Mouse (Mus musculus) MEL (cell line): ENCODE results near the gene Pla2g3. TPM values are rescaled to one million over a fixed set of nuclear protein-coding genes. Genes with fewer than 3 reads are reported as not detected.

ENCODE experiments used
- DNase-seq: peaks from one replicate; pipeline ENCODE4 v3.0.0; 2011; ENCODE audit warnings: low read depth, low spot score
- H3K27ac ChIP-seq: 2 replicates; pipeline ENCODE4 v1.5.1; 2012; ENCODE audit warnings: low read depth, mild to moderate bottlenecking, control low read depth, low read length, moderate library complexity; ENCODE audit not compliant: control insufficient read depth
- H3K27me3 ChIP-seq, 2 experiments: fragments of 150-350 bp in 1 of 2; sonication (generic) in 1 of 2; 2 replicates each; pipeline ENCODE4 v1.6.1; 2012; ENCODE audit warnings: low read length in 2 of 2, mild to moderate bottlenecking in 2 of 2, improper control_type of control experiment in 1 of 2, moderate library complexity in 1 of 2; ENCODE audit not compliant: insufficient read depth in 2 of 2, control insufficient read depth in 1 of 2
- H3K36me3 ChIP-seq, 2 experiments: 2 replicates each; pipeline ENCODE4 v1.6.1; 2012 to 2014; ENCODE audit warnings: low read length in 2 of 2, improper control_type of control experiment in 1 of 2, inconsistent platforms in 1 of 2, mild to moderate bottlenecking in 1 of 2; ENCODE audit not compliant: insufficient read depth in 2 of 2, control insufficient read depth in 1 of 2
- H3K4me1 ChIP-seq, 2 experiments: fragments of 150-350 bp in 1 of 2; sonication (generic) in 1 of 2; 2 replicates each; pipeline ENCODE4 v1.6.1; 2012; ENCODE audit warnings: low read length in 2 of 2, improper control_type of control experiment in 1 of 2, mild to moderate bottlenecking in 1 of 2; ENCODE audit not compliant: insufficient read depth in 2 of 2, control insufficient read depth in 1 of 2
- H3K4me3 ChIP-seq, 2 experiments: fragments of 150-350 bp in 1 of 2; sonication (generic) in 1 of 2; 2 replicates each; pipeline ENCODE4 v1.5.1; 2012; ENCODE audit warnings: low read depth in 2 of 2, low read length in 2 of 2, mild to moderate bottlenecking in 2 of 2, moderate library complexity in 2 of 2, control low read depth in 1 of 2, improper control_type of control experiment in 1 of 2; ENCODE audit not compliant: control insufficient read depth in 1 of 2, insufficient read depth in 1 of 2
- H3K79me2 ChIP-seq: 2 replicates; pipeline ENCODE4 v1.6.1; 2012; ENCODE audit warnings: mild to moderate bottlenecking, low read length, moderate library complexity; ENCODE audit not compliant: control insufficient read depth, poor library complexity, insufficient read depth
- H3K9ac ChIP-seq: 2 replicates; pipeline ENCODE4 v1.6.1; 2012; ENCODE audit warnings: low read depth, mild to moderate bottlenecking, control low read depth, low read length, moderate library complexity; ENCODE audit not compliant: control insufficient read depth, poor library complexity, severe bottlenecking
- H3K9me3 ChIP-seq: fragments of 150-350 bp; sonication (generic); replicated peaks from 2 replicates; pipeline ENCODE4 v1.6.1; 2012; ENCODE audit warnings: mild to moderate bottlenecking, low read length, improper control_type of control experiment, moderate library complexity; ENCODE audit not compliant: insufficient read depth
- CTCF ChIP-seq, 3 experiments: IDR thresholded peaks in 2 of 3; conservative IDR thresholded peaks in 1 of 3; 2 replicates each; pipeline ENCODE4 v1.5.1; 2011 to 2012; ENCODE audit warnings: low read length in 3 of 3, low read depth in 2 of 3, mild to moderate bottlenecking in 2 of 3, improper control_type of control experiment in 1 of 3, inconsistent platforms in 1 of 3, mixed read lengths in 1 of 3, moderate library complexity in 1 of 3; ENCODE audit not compliant: control insufficient read depth in 1 of 3, insufficient read depth in 1 of 3, poor library complexity in 1 of 3, severe bottlenecking in 1 of 3
- EP300 ChIP-seq, 2 experiments: IDR thresholded peaks; 2 replicates each; pipeline ENCODE4 v1.6.1; 2011; ENCODE audit warnings: improper control_type of control experiment in 2 of 2, low read length in 2 of 2, low read depth in 1 of 2, mild to moderate bottlenecking in 1 of 2
- GABPA ChIP-seq: IDR thresholded peaks from 2 replicates; pipeline ENCODE4 v1.6.1; 2012; ENCODE audit warnings: low read depth, mild to moderate bottlenecking, inconsistent platforms, low read length, improper control_type of control experiment, moderate library complexity
- GATA1 ChIP-seq: IDR thresholded peaks from 2 replicates; pipeline ENCODE4 v1.6.1; 2011; ENCODE audit warnings: low read depth, low read length, improper control_type of control experiment
- MAFK ChIP-seq: IDR thresholded peaks from 2 replicates; pipeline ENCODE4 v1.6.1; 2011; ENCODE audit warnings: low read depth, mild to moderate bottlenecking, low read length, improper control_type of control experiment, borderline replicate concordance
- MYB ChIP-seq: IDR thresholded peaks from 2 replicates; pipeline ENCODE4 v1.6.1; 2011; ENCODE audit warnings: mild to moderate bottlenecking, low read depth, low read length, improper control_type of control experiment
- RAD21 ChIP-seq: IDR thresholded peaks from 2 replicates; pipeline ENCODE4 v1.6.1; 2011; ENCODE audit warnings: mild to moderate bottlenecking, low read depth, low read length, improper control_type of control experiment
- SIN3A ChIP-seq: IDR thresholded peaks from 2 replicates; pipeline ENCODE4 v1.6.1; 2012; ENCODE audit warnings: low read length, improper control_type of control experiment, inconsistent platforms
- SMC3 ChIP-seq: IDR thresholded peaks from 2 replicates; pipeline ENCODE4 v1.6.1; 2011; ENCODE audit warnings: low read depth, low read length, improper control_type of control experiment
- USF1 ChIP-seq: IDR thresholded peaks from 2 replicates; pipeline ENCODE4 v1.6.1; 2014; ENCODE audit warnings: low read depth, mild to moderate bottlenecking, inconsistent platforms, low read length, improper control_type of control experiment, moderate library complexity
- ZC3H11A ChIP-seq: IDR thresholded peaks from 2 replicates; pipeline ENCODE4 v1.6.1; 2012; ENCODE audit warnings: low read depth, mild to moderate bottlenecking, inconsistent platforms, low read length, improper control_type of control experiment
- ZMIZ1 ChIP-seq: IDR thresholded peaks from 2 replicates; pipeline ENCODE4 v1.6.1; 2012; ENCODE audit warnings: low read depth, mild to moderate bottlenecking, inconsistent platforms, low read length, improper control_type of control experiment, moderate library complexity
- polyA plus RNA-seq, 2 experiments: library from polyadenylated mRNA; stranded (reverse) in 1 of 2; unstranded in 1 of 2; fragments of >175 nt in 1 of 2; fragments of >200 nt in 1 of 2; gene quantifications; 2 replicates each; pipeline versions ENCODE4 v1.2.1 to v1.2.4; 2012; ENCODE audit warnings: low replicate concordance in 2 of 2, low read depth in 1 of 2; ENCODE audit not compliant: insufficient read length in 2 of 2, insufficient read depth in 1 of 2, missing spikeins in 1 of 2
- total RNA-seq: library from RNA; depleted of rRNA; stranded (reverse); fragments of 300-350 nt; gene quantifications from 2 replicates; pipeline ENCODE4 v1.2.3, GENCODE M21; 2012

Gene Pla2g3
- total and polyA plus RNA-seq, 3 experiments = 0.15 to 0.39 TPM; not detected in 1

GRCm38 (mm10) chr11:3531634-3532033 lies 43.5 kb downstream of the Pla2g3 start:
- Histone ChIP-seq H3K27me3 (no peaks in the 10 kb centered on the region), H3K27ac (no peak overlapping the region), H3K79me2 (no peaks in the 10 kb centered on the region; the same call in 1 of the 2 replicates), H3K4me1 (peaks cover 0 to 10% of the 10 kb centered on the region in 2 experiments; a peak in 2 of 4 replicates), H3K9ac (no peak overlapping the region), H3K36me3 (peaks cover under 1 to 3% of the 10 kb centered on the region in 2 experiments; a peak in 2 of 4 replicates), H3K4me3 (no peak overlapping the region), H3K9me3 (no peaks in the 10 kb centered on the region)
- DNase-seq = peak; percentile 75
- peak; percentile 57 to 79 (median 69) for TF ChIP-seq CTCF (IDR thresholded peaks at IDR 0.05 in 2 of 3, conservative IDR thresholded peaks at IDR 0.05 in 1 of 3; ENCODE audit: control insufficient read depth in 1 of 3, insufficient read depth in 1 of 3, low read depth in 2 of 3, low read length in 3 of 3, poor library complexity in 1 of 3, severe bottlenecking in 1 of 3)
- peak; percentile 71 for TF ChIP-seq ZC3H11A
- TF ChIP-seq RAD21 = peak; percentile 77
- TF ChIP-seq MYB = no peak
- 0 out of 2 replicates have a peak, but pooled peaks have one; percentile 34 for TF ChIP-seq SIN3A
- no peak for TF ChIP-seq GABPA
- TF ChIP-seq USF1 = no peak
- peak; percentile 80 for TF ChIP-seq SMC3
- no peak for TF ChIP-seq GATA1

- Histone ChIP-seq H3K9me3 (no peaks in the 10 kb centered on the region), H3K79me2 (no peaks in the 10 kb centered on the region; the same call in 1 of the 2 replicates), H3K4me3 (no peak overlapping the region), H3K9ac (no peak overlapping the region), H3K27ac (no peak overlapping the region), H3K27me3 (no peaks in the 10 kb centered on the region), H3K36me3 (peaks cover 0 to 3% of the 10 kb centered on the region in 2 experiments; a peak in 1 of 4 replicates), H3K4me1 (peaks cover 0 to 10% of the 10 kb centered on the region in 2 experiments; a peak in 2 of 4 replicates)
- TF ChIP-seq ZMIZ1 (0 out of 2 replicates have a peak, but pooled peaks have one; percentile 8), EP300 (IDR thresholded peaks at IDR 0.05; ENCODE audit: low read depth in 1 of 2, low read length in 2 of 2) (no peak), MAFK (no peak)
- DNase-seq = no peak
Observed at GRCm38 (mm10) chr11:3532101-3532931, 44.2 kb downstream of the Pla2g3 start.
